Mouse (Mus musculus): Measurements from ENCODE around the gene Gsta3. TPM values are rescaled to one million over a fixed set of nuclear protein-coding genes. Genes with fewer than 3 reads are reported as not detected.

Gsta3 gene
- total RNA-seq, 2 experiments from 2014 or later = not detected

- no peak for DNase-seq
These were observed 51.0 kb downstream of the Gsta3 start for GRCm38 (mm10) chr1:21291394-21291793.

DNA sequence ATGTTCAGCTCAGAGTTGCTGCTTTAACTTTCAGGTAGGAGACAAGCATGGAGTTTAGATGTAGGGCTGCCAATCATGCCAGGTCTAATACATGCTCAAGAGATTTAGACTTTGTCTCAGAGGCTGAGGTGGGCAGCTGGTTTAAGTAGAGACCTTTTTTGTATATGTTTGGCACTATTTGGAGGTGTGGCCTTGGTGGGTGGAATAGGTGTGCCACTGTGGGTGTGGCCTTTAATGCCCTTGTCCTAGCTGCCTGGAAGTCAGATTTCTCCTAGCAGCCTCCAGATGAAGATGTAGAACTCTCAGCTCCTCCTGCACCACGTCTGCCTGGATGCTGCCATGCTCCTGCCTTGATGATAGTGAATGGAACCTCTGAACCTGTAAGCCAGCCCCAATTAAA is 52.2 kb downstream of the Gsta3 start:
- intact Hi-C loops (cut with DNase I; ENCODE audit: low total_unique reads) = no loop called here
- DNase-seq = no peak

More at GRCm38 (mm10) chr1:21291394-21291793, 51.0 kb downstream of the Gsta3 start:
- intact Hi-C loops (cut with DNase I; ENCODE audit: low total_unique reads) = no loop called here

- DNase-seq = no peak
- intact Hi-C loops (cut with DNase I; ENCODE audit: low total_unique reads) = no loop called here
These were observed 55.8 kb downstream of the Gsta3 start for GRCm38 (mm10) chr1:21296169-21296568.

DNA sequence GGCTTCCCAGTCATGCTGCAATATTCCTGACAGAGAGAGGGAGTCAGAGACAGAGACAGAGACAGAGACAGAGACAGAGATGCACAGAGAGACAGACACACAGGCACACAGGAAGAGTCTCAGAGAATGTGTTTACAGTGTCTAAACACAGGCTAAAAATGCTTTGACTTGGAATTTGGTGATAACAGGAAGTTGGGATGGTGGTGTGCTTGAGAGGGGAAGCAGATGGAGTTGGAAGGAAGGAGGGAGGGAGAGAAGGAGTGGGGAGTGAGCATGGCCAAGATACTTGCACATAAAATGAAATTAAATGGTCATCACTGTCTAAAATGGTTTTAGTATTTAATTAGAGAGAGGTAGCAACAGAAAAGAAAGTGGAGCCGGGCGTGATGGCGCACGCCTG is 57.7 kb downstream of the Gsta3 start:
- intact Hi-C loops (cut with DNase I; ENCODE audit: low total_unique reads) = no loop called here
- DNase-seq = no peak

DNA sequence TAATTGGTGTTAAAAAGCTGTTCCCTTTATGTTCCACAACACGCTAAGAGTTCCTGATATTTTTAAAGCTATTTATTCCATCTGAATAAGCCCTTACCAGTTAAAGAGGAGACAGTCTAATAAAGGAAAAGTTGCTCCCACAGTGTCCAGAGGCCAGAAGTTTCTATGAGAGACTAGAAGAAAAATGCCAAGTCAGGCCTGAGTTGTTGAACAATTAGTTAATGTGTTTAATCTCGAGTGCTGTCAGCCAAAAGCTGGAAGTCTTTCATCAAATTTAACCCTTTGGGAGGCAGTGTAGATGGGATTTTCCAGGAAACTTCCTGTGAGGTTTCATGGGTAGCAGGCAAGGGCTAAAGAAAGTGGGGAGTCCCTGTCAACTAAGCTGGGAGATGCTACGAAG is 59.4 kb downstream of the Gsta3 start:
- no peak for DNase-seq
- intact Hi-C loops (cut with DNase I; ENCODE audit: low total_unique reads) = no loop called here

DNA sequence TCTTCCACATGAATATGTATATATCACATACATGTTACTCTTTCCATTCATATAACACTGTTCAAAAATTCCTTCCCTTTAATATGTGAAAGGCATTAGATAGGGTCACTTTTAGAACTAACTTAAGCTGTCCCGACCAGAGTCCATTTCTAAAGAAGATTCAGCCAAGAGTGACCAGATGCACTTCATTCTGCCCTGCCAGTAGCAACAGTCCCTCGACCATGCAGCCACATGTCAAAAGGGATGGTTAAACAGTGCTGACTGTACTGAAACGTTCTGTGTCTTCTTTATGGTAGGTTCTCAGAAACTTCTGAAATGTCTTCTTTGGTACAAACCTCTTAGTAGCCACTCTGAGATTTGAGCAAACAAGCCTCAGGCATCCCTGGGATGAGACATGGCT is 61.3 kb downstream of the Gsta3 start:
- no peak for DNase-seq
- intact Hi-C loops (cut with DNase I; ENCODE audit: low total_unique reads) = no loop called here

- DNase-seq = no peak
- intact Hi-C loops (cut with DNase I; ENCODE audit: low total_unique reads) = no loop called here
These were observed 63.8 kb downstream of the Gsta3 start for GRCm38 (mm10) chr1:21304174-21304573.

DNA sequence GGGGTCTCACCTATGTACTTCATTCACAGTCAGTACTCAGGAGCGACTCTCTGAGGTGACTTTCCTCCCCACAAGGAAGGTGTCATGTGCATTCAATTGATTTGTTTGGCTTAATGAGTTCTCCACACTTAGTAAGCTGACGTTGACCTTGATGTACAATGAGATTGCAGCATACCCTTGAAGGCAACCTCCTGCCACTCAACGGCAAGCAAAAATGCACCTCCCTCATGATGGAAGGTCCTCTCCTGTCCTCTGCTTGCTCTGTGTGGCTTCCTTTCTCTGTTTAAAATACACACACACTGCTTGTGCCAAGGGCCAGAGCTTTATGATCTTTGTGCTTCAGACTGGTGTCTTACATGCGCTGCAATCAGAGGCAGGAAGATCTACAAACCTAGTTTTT is 64.3 kb downstream of the Gsta3 start:
- DNase-seq = no peak
- intact Hi-C loops (cut with DNase I; ENCODE audit: low total_unique reads) = no loop called here

GRCm38 (mm10) chr1:21305443-21305842 is 65.1 kb downstream of the Gsta3 start:
- no peak for DNase-seq
- intact Hi-C loops (cut with DNase I; ENCODE audit: low total_unique reads) = no loop called here

DNA sequence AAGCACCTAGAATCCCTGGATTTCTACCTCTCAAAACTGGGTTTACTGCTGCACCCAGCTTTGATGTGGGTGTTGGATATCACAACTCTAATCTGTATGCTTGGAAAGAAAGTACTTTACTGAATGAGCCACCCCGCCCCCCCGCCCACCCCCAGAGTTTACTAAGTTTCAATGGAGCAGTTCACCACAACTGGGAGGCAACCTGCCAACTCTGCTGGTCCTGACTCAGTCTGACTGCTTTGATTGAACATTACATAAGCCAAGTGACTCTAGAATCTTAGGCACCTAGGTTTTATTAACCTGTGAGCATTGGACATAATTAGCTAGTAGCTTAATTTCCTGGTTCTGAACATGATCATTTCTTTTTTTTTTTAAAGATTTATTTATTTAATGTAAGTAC is 73.9 kb downstream of the Gsta3 start:
- intact Hi-C loops (cut with DNase I; ENCODE audit: low total_unique reads) = no loop called here
- no peak for DNase-seq

Other genes starting within 250 kb of the Gsta3 start
- 1 to 10 TPM; 8.7 to 9.7 TPM for gene Tram2, start 161.4 kb upstream of the Gsta3 start, total RNA-seq (2021)
- gene Tmem14a, start 22.0 kb upstream of the Gsta3 start, total RNA-seq (2021) = 1 to 10 TPM; 1.3 to 1.7 TPM
- not detected for gene Khdc1a, start 109.1 kb downstream of the Gsta3 start, total RNA-seq (2021)
- gene Khdc1c, start 127.7 kb downstream of the Gsta3 start, total RNA-seq (2021) = not detected
- not detected for gene Khdc1b, start 143.0 kb downstream of the Gsta3 start, total RNA-seq (2021)

Data from gastrocnemius, postnatal 14 days (tissue).